Mouse (Mus musculus): ENCODE measurements around the gene Ddt. TPM values are rescaled to one million over a fixed set of nuclear protein-coding genes. Genes with fewer than 3 reads are reported as not detected.

The Ddt gene
- polyA plus RNA-seq (2012; rRNA removed) = 97.9 and 149 TPM in 2 replicates

DNA sequence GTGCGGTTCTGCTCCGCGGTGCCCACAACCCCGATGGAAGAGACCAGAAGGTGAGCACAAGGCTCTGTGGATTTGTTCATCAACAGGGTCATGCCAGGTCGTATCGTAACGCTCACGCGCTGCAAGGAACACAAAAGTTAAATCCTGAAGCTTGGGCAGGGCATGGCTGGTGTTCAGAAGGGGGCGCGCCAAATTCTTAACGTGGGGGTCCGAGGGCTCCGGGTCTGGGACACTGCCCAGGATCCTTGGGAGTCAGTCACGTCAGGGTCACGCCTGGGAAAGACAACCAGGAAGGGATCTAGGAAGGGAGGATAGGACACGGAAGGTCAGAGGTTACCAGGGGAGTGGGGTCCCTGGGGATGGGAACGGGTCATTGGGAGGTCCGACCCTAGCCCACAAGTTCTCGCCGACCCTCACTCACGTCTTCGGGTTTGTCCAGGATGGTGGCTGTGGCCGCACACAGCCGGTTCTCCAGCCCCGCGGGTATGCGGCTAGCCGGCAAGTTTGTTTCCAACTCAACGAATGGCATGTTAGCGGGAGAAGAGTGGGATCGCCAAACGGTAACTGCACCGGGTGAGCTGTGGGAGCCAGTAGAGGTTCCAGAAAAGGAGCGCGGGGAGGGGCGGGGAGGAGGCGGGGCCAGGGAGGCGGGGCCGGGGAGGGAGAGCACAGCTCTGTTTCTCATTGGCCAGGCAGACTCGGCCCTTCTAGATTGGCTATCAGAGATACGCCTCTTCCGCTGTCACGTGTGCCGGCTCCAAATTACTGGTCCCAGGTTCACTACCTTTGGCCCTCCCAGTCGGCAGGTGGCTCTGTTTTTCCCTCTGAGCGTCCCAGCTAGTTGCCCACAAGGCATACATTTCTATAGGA lies at the start of gene Ddt:
Gene Ddt (minus strand): TSS at position 620 of the 870 bp plus-strand sequence.
- no peak for DNase-seq (ENCODE audit: low read depth)

DNA sequence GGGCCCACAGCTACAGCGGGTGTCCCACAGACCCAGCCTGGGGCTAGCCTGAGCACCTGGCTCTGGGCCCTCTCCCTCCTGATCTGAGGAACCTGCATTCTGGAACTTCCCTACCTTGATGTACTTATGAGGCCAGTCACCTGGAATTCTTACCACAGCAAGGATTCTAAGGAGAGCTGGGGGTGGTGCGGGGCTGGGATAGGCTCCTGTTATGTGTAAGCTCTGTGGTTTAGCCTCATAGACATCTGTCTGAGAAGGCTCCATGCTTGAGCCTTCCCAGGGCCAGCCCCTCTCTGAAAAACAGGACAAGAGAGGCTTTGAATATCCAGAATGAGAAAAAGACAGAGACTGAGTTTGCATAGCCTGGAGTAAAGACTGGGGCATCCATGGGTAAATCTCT lies 49.2 kb upstream of the Ddt start, which contains the start of gene Gstt4:
Gene Gstt4 (minus strand): TSS at position 101 of the 400 bp plus-strand sequence.
- DNase-seq (ENCODE audit: low read depth) = no peak

DNA sequence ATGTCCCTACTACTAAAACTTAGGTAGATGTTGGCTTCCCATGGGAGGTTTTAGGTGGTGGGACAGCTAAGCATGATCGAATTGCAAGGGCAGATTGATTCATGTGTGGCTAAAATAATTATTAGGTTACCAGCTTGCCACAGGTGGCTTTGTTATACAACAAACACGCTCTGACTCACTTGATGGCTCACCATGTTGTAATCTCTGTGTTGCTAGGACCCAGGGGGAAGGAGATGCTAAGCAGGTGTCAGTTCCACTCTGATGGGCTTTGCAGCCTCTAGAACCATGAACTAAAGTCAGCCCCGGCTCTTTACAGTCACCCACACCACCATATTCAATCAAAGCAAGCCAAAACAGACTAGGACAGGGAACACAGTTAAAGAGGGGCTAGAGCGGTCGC lies 46.7 kb upstream of the Ddt start:
- no peak for DNase-seq (ENCODE audit: low read depth)

DNA sequence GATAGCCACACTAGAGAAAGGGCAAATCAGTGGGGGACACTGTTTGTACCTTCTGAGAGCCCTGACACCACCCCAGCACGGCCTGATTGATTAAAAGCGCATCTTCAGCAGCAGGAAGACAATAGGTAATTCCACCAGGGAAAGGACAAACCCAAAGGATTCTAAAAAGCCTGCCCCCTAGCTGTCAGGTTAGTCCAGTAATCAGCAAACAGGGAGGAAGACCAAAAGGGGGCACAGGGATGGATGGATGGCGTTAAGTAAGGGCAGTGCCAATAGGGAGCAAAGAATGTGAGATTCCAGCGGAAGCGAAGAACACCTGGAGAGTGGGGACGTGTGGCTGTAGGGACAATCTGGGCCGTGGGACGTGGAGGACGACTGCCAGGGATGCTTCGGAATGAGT lies 45.4 kb upstream of the Ddt start:
- no peak for DNase-seq (ENCODE audit: low read depth)

DNA sequence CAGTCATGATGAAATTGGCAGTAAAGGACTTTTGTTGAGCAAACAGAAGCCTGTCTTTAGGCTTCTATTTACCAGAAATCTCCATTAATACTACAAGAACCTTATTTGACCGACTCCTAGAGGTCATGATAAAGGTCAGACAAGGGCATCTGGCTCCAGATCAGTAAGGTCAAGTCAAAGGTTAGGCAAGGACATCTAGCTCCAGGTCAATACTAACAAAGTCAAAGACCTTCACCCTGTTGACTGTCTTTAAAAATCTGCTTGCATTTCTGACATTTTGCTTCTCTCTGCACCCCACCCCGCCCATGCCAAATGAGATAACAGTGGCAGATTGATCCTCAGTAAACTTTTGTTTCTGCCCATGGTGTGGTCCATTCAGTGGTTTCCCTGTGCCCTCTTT lies 31.0 kb upstream of the Ddt start:
- no peak for DNase-seq (ENCODE audit: low read depth)

- no peak for DNase-seq (ENCODE audit: low read depth)
Observed at GRCm38 (mm10) chr10:75798176-75798696, 25.0 kb upstream of the Ddt start, which contains the start of gene Gstt1. Gene Gstt1 (minus strand): TSS chr10:75798584.

GRCm38 (mm10) chr10:75797619-75798175 lies 24.5 kb upstream of the Ddt start:
- DNase-seq (ENCODE audit: low read depth) = no peak

DNA sequence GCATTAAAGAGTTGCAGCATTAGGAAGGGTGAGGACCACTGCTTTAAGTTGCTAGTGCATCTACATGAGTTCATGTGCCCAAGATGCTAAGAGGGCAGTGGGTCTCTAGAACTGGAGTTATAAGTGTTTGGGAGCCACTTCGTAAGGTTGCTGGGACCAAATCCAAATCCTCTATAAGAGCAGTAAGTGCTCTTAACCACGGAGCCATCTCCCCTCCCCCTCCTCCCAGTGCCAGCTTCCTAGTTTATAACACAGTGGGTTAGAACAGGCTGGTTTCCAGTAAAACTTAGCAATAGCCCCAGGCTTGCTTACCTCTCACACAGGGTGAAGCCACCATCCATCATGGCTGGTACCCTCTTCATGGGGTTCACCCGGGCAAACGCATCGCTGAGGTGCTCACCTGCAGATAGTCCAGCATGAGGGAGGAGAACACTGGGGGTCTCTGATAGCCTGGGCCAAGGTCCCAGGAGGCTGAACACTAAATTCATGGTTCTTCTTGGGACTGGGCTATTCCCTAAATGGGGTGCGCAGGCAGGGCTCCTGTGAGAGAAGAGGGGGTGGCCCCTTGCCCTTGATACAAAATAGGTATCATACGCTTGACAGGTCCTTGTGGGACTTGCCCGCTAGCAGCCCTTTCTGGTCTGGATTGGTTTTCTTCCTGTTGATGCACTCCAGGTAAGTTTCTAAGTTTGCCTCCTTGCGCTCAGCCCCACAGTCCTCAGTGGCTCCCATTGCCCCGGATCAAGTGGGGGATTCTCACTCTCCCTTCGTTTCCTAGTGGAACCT lies 23.7 kb upstream of the Ddt start:
- DNase-seq (ENCODE audit: low read depth) = no peak

DNA sequence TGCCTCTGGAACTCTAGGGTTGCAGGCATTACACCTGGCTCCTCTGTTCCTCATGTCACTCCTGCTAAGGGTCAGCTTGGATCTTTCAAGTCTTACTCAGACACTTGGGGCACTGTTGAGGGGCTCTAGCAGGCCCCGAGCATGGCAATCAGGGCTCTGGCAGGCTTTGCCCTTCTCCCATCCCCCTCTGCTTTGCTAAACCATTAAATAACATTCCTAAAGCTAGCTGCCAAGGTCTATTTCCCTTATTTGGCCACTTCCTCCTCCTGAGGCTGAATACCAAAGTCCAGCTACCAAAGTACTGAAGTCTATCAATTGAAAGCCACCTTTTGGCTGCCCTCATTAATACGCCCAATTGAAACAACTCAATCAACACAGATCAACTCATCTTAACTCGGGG lies 21.7 kb upstream of the Ddt start:
- no peak for DNase-seq (ENCODE audit: low read depth)

DNA sequence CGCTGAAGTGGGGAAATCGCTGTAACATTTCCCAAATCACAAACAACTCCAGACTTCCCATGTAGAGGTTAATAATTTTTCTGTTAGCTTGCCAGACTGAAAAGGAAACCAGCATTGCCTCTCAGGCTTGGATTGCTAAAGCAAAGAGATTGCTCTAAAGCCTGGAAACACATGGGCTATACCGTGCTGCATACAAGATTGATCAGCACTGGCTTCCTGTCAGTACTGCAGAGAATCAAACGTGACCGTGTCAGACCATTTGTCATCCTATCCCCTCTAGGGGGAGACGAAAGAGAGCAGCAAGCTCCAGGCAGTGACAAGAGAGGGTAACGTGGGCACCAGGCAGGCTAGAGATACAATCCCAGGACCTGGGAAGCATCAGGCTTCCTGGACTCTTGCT lies 17.6 kb upstream of the Ddt start:
- no peak for DNase-seq (ENCODE audit: low read depth)

DNA sequence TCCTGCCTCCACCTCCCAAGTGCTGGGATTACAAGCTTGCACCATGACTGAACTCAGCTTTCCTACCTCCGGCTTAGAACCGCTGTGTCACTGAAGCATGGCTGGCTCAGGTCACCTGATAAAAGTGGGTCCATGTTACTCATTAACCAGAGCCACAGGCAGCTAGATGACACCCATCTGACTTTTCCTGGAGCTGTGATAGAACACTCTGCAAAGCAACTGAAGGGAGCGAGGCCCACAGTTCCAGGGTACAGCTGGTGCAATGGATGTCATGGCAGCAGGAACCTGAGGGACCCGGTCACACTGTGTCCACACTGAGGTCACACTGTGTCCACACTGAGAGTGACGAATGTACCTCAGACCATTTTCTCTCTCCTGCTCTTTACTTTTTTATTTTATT lies 16.6 kb upstream of the Ddt start:
- no peak for DNase-seq (ENCODE audit: low read depth)

GRCm38 (mm10) chr10:75789081-75789735 lies 16.0 kb upstream of the Ddt start:
- DNase-seq (ENCODE audit: low read depth) = no peak

- no peak for DNase-seq (ENCODE audit: low read depth)
Observed at GRCm38 (mm10) chr10:75788277-75788676, 15.1 kb upstream of the Ddt start.

DNA sequence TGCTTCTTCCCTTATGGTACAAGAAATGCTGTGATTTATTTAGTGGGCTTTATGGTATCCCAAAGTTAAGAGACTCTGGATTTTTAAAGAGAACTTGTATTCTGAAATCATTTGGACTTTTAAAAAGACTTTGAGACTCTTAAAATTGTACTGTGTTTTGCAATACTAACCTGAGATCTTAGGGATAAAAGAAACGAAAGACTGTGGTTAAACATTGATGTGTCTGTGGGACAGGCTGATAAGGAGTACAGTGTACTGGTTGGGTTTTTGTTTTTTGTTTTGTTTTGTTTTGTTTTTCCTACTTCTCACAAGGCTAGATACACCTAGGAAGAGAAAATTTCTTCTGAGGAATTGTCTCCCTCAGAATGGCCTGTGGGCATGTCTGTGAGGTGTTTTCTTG lies 12.2 kb upstream of the Ddt start:
- no peak for DNase-seq (ENCODE audit: low read depth)

DNA sequence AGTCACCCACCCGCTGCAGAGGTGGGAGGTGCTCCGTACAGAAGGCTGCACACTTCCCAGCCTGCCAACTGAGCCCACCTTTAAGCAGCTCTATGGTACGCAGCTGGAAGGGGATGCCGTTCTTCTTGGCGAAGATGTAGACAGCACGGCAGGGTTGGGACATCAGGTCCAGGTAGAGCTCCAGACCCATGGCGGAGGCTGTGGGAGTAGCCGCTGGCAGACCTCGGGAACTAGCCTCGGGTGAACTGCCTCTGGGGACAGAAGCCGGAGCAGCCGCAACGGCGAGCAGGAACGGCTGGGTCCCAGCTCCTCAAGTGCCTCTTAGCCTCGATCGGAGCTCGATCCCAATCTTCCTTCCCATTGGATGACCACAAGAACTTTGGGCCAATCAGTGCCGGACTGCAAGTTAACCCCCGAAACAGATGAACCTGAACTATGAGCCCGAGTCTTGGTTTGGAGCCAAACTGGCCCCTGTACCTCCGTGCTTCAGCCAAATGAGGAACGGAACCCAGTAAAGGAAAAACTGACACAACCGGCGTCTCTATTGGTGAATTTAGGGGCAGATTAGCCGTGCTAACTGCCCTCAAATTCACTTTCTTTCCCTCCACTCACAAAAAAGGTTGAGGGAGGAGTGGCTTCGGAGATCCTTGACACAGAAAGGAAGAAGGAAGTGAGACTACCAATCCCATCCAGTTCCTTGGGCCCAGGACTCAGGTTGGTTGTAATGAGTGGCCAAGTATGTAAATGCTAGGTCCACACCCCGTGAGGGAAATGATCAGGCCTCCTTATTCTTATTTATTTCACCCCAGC lies 7.8 kb upstream of the Ddt start, which contains the start of the genes Gm20441 and Gstt3:
Gene Gm20441 (minus strand): TSS at position 186 of the 810 bp plus-strand sequence.
Gene Gstt3 (minus strand): TSS at position 646 of the 810 bp plus-strand sequence.
- DNase-seq (ENCODE audit: low read depth) = peak; percentile 67

DNA sequence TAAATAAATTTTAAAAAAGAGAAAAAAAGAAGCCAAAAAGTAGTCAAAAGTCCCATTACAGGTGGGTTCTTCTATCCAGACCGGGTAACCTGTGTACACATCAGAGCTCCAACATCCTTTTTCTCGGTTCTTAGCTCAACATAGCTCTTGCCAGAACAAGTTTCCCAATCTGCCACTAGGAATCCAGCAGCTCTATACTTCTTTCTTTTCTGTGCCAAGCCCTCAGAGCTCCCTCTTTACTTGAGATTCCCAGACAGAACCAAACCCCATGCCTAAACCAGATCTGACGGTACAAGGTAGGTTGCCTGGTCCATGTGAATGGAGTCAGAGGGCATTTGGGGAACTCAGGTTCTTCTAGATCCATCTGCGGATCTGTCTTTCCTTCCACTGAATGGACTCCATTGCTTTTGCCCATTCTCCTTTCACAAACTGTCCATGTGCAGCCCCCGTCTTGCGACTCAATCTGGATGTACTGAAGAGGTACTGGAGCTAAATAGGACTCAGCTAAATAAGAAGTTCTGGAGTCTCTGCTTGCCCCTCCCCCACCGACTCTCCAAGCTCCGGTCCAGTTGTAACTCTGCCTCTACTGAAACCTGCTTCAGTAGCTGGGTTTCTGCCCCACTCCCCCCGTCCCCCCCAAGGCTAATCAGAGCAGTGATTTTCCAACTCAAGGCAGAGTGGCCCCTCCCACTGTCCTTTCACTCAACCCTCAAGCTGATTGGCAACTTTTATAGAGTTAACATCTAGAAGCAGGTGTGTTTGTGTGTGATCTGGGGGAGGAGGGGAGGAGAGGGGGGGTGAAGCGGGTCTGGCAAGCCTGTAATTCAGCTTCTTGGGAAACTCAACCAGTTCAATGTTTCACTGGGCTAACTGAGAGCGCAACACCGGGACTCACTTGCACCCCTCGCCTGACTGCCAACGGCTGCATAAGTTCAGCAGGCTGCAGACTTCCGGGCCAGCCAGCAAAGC lies 6.3 kb upstream of the Ddt start:
- peak; percentile 63 for DNase-seq (ENCODE audit: low read depth)

DNA sequence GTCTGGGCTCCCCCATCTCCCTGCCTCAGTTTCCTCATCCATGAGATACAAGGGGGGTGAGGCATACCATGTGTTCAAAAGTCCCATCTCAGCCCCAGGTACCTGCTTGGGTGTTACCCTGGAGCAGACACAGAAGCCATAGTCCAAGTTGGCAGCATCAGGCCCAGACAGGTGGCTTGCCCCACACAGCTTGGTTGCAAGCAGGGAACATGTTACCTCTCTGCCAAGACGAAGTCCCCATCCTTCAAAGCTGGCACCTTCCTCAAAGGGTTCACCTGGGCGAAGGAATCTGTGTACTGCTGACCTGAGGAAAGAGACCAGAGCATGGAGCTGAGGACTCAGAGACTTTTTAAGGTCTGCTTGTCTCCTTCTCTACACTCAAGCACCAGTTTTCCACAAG lies 4.7 kb upstream of the Ddt start:
- DNase-seq (ENCODE audit: low read depth) = no peak

GRCm38 (mm10) chr10:75776562-75776961 lies 3.3 kb upstream of the Ddt start:
- no peak for DNase-seq (ENCODE audit: low read depth)

- DNase-seq (ENCODE audit: low read depth) = no peak
Observed at GRCm38 (mm10) chr10:75774587-75774986, 1.4 kb upstream of the Ddt start.
